Mouse (Mus musculus): ENCODE data around the gene Bmp5.

GRCm38 (mm10) chr9:75839450-75839849 lies 64.3 kb downstream of the Bmp5 start:
- TF ChIP-seq POLR2A (IDR thresholded peaks at IDR 0.05; ENCODE audit: extremely low read depth, insufficient read depth, low read length) (no peak), CTCF (IDR thresholded peaks at IDR 0.05; ENCODE audit: extremely low read depth, insufficient read depth, low read length) (no peak)
